Mouse (Mus musculus): Measurements from ENCODE around the gene Zmynd15. TPM values are rescaled to one million over a fixed set of nuclear protein-coding genes. Genes with fewer than 3 reads are reported as not detected.

Gene Zmynd15
- total RNA-seq (2021): 1 to 10 TPM; 1.3 to 2.9 TPM
- polyA plus RNA-seq (2012; rRNA removed): 3.2 and 3.8 TPM in 2 replicates
- long read RNA-seq, partial matches to known transcripts: 3 of 3 reads
- long read RNA-seq, other reads (novel, unspliced or antisense): 0 of 3 reads

DNA sequence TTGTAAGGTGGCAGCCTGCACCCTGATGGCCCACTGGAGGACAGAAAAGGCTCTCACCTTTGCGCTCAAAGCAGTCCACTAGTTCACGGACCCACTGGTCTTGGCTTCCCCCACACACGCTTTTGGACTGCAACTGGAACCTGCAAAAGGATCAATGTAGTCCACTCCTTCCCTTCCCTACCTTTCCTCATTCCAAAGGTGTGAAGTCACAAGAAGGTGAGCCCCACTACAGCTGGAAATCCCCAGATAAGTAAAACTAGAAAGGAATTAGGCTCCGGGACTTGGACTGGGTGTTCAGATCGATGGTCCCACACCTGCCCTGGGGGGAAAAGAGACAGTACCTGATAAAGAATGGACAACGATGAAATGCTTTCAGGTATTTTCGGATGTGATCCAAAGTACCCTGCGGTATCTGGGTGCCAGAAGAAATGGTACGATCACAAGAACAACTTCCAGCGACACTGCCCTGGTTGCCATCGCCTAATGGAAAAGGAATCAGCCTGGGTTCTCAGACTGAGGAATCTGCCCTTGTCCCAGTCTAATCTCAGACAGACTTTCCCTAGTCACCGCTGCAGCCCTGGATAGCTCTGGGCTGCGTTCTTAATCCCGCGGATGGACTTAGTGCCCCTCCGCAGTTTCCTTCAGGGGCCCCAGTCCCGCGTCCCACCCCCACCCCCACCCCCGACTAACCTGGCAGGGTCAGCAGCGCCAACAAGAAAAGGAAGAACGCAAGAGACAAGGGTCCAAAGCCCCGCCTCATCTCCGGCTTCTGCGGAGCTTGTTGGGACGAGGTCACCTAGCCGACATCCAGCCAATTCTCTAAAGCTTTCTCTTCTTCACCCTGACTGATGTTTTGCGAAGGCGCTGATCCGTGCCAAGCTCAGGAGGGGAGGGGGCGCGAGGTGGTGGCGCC lies at the start of gene Zmynd15:
TSS of gene Zmynd15 (plus strand) at position 746 of the 913 bp plus-strand sequence.
- 12% methylated on average over 32 of the region's 32 CpGs for WGBS
- H3K79me2 ChIP-seq (replicated peaks; ENCODE audit: control insufficient read depth, insufficient read depth, low read length): no peaks in the 10 kb centered on the region
- no peak for DNase-seq

DNA sequence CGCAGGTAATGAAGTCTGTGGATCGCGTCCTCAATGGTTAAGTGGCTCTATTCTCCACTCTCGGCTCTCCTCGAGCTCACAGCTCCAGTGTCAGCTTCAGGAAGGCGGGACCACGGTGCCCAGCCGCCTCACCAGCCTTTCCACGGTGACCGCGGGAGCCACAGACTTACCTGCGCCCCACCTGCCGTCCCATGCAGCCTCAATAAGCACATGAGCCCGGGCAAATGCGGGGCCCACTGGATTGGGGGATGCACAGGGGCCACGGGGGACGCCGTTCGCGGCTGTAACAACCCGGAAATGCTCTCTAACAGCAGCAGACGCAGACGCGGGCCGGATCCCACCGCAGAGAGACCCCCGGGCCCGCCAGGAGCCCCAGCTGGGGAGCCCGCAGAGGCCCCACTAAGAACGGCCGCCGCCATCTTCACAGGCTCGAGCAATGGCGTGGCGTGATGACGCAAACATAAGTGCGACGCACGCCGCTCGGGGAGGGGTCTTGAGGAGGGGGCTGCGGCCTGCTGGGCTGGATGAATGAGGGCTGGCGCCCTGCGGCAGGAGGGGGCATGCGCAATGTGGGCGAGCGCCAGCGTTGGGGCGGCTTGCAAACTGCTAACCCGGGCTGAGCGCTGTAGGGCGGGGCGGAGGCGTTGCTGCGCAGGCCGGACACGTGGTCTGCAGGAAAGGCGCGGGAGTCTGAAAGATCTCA lies 49.5 kb upstream of the Zmynd15 start, which contains the start of gene Pelp1:
TSS of gene Pelp1 (minus strand) at position 438 of the 703 bp plus-strand sequence.
- intact Hi-C loops (cut with DNase I): loop anchor here (5.0 kb wide), 1 partner anchor 198 kb away; no protein-coding TSS in a partner anchor
- WGBS: 1% methylated on average over 59 of the region's 59 CpGs
- no peak for TF ChIP-seq CTCF (IDR thresholded peaks at IDR 0.05)
- 0 out of 2 replicates have a peak, but pooled peaks have one; percentile 8 for TF ChIP-seq EP300 (IDR thresholded peaks at IDR 0.05; ENCODE audit: insufficient read depth, low read depth, low read length)
- peak; percentile 61; the same call in 1 of the 2 replicates for TF ChIP-seq POLR2A (IDR thresholded peaks at IDR 0.05; ENCODE audit: insufficient read depth, low read depth, low read length)

More for the DNA sequence above, at the start of gene Zmynd15:
- intact Hi-C loops (cut with DNase I): loop anchor here (10.0 kb wide), 1 partner anchor 146 kb away; no protein-coding TSS in a partner anchor
- TF ChIP-seq POLR2A (IDR thresholded peaks at IDR 0.05; ENCODE audit: insufficient read depth, low read depth, low read length) (no peak), EP300 (IDR thresholded peaks at IDR 0.05; ENCODE audit: insufficient read depth, low read depth, low read length) (no peak)
- H3K36me3 ChIP-seq (ENCODE audit: control insufficient read depth, insufficient read depth, low read length): no peaks in the 10 kb centered on the region
- peak within 1 kb of the TSS; percentile 84 for H3K27ac ChIP-seq
- no peaks in the 10 kb centered on the region for H3K27me3 ChIP-seq (ENCODE audit: control insufficient read depth, insufficient read depth, low read length)
- H3K4me1 ChIP-seq (ENCODE audit: control insufficient read depth, insufficient read depth, low read length): peaks cover 4% of the 10 kb centered on the region
- peak within 1 kb of the TSS; percentile 79 for H3K9ac ChIP-seq (ENCODE audit: low read depth, low read length)
- peak within 1 kb of the TSS; percentile 67 for H3K4me3 ChIP-seq

DNA sequence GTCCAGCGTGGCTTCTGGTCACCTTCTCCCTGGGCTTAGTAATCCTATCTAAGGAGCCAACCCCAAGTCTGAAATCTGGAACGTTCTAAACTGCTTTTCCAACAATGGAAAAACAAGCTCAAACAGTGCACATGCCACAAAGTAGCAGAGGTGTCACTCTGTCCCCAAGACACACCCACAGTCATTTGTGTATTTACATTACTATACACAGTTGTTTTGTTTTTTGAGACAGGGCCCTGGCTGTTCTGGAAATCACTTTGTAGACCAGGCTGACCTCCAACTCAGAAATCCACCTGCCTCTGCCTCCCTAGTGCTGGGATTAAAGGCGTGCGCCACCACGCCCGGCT lies 49.0 kb upstream of the Zmynd15 start:
- Histone ChIP-seq H3K79me2 (replicated peaks; ENCODE audit: control insufficient read depth, insufficient read depth, low read length) (peaks cover 5% of the 10 kb centered on the region), H3K4me1 (ENCODE audit: control insufficient read depth, insufficient read depth, low read length) (no peaks in the 10 kb centered on the region; the same call in 1 of the 2 replicates), H3K4me3 (peak overlapping the region; percentile 96), H3K36me3 (ENCODE audit: control insufficient read depth, insufficient read depth, low read length) (no peaks in the 10 kb centered on the region; the same call in 1 of the 2 replicates), H3K27me3 (ENCODE audit: control insufficient read depth, insufficient read depth, low read length) (no peaks in the 10 kb centered on the region), H3K9ac (ENCODE audit: low read depth, low read length) (peak overlapping the region; percentile 72; the same call in 1 of the 2 replicates), H3K27ac (peak overlapping the region; percentile 89)
- DNase-seq: no peak
- intact Hi-C loops (cut with DNase I): loop anchor here (5.0 kb wide), 1 partner anchor 197 kb away; no protein-coding TSS in a partner anchor
- TF ChIP-seq CTCF (IDR thresholded peaks at IDR 0.05) (no peak), EP300 (IDR thresholded peaks at IDR 0.05; ENCODE audit: insufficient read depth, low read depth, low read length) (0 out of 2 replicates have a peak, but pooled peaks have one; percentile 6)
- WGBS: 61% methylated on average over 6 of the region's 6 CpGs

More for the DNA sequence above, 49.5 kb upstream of the Zmynd15 start, which contains the start of gene Pelp1:
- H3K27ac ChIP-seq: peak within 1 kb of the TSS; percentile 89
- H3K79me2 ChIP-seq (replicated peaks; ENCODE audit: control insufficient read depth, insufficient read depth, low read length): peaks cover 5% of the 10 kb centered on the region
- H3K4me1 ChIP-seq (ENCODE audit: control insufficient read depth, insufficient read depth, low read length): no peaks in the 10 kb centered on the region; the same call in 1 of the 2 replicates
- no peaks in the 10 kb centered on the region for H3K27me3 ChIP-seq (ENCODE audit: control insufficient read depth, insufficient read depth, low read length)
- H3K9ac ChIP-seq (ENCODE audit: low read depth, low read length): peak within 1 kb of the TSS; percentile 72
- H3K36me3 ChIP-seq (ENCODE audit: control insufficient read depth, insufficient read depth, low read length): no peaks in the 10 kb centered on the region; the same call in 1 of the 2 replicates
- peak within 1 kb of the TSS; percentile 96 for H3K4me3 ChIP-seq
- DNase-seq: peak; percentile 90 to 91

DNA sequence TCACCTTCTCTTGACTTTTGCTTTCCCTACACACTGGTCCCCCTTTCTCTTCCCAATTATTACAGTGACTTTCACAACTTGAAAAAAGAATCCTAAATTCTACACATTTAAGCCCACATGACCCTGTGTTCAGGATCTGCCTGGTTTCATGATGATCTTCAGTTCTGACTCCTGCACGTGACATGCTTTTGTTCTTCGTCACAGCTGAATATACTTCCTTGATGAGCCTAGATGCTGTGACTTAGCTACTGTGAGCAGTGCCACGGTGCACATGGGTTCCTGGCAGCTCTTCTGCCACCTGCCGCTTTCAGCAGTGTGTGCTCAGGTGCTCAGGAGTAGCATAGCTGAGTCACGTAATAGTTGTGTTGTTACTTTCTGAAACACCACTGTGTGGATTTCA lies 46.6 kb upstream of the Zmynd15 start:
- DNase-seq: no peak
- H3K4me3 ChIP-seq: no peak overlapping the region
- H3K36me3 ChIP-seq (ENCODE audit: control insufficient read depth, insufficient read depth, low read length): no peaks in the 10 kb centered on the region; the same call in 1 of the 2 replicates
- H3K9ac ChIP-seq (ENCODE audit: low read depth, low read length): no peak overlapping the region
- WGBS: 66% methylated on average over 5 of the region's 5 CpGs
- H3K79me2 ChIP-seq (replicated peaks; ENCODE audit: control insufficient read depth, insufficient read depth, low read length): peaks cover 5% of the 10 kb centered on the region
- H3K27ac ChIP-seq: no peak overlapping the region
- TF ChIP-seq CTCF (IDR thresholded peaks at IDR 0.05) (no peak), EP300 (IDR thresholded peaks at IDR 0.05; ENCODE audit: insufficient read depth, low read depth, low read length) (no peak), POLR2A (IDR thresholded peaks at IDR 0.05; ENCODE audit: insufficient read depth, low read depth, low read length) (no peak)
- no peaks in the 10 kb centered on the region; the same call in 1 of the 2 replicates for H3K4me1 ChIP-seq (ENCODE audit: control insufficient read depth, insufficient read depth, low read length)
- no peaks in the 10 kb centered on the region for H3K27me3 ChIP-seq (ENCODE audit: control insufficient read depth, insufficient read depth, low read length)
- intact Hi-C loops (cut with DNase I): loop anchor here (5.0 kb wide), 1 partner anchor 195 kb away; no protein-coding TSS in a partner anchor

DNA sequence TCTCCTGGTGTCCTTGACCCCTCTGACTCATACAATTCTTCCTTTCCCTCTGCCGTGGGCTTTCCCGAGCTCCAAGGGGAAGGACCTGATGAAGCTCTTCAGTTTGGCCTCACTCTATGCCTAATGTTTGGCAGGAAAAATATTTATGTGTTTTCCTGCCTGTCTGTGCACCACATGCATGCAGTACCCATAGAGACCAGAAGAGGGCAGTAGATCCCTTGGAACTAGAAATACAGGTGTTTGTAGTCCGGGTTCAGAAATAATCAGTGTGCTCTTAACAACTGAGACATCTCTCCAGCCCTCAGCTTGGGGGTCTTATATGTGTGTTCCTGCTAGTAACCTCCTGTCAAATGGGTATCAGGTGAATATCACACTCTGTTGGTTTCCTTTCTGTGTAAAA lies 45.3 kb upstream of the Zmynd15 start:
- Histone ChIP-seq H3K9ac (ENCODE audit: low read depth, low read length) (no peak overlapping the region), H3K27me3 (ENCODE audit: control insufficient read depth, insufficient read depth, low read length) (no peaks in the 10 kb centered on the region), H3K27ac (no peak overlapping the region), H3K4me3 (no peak overlapping the region), H3K4me1 (ENCODE audit: control insufficient read depth, insufficient read depth, low read length) (no peaks in the 10 kb centered on the region), H3K79me2 (replicated peaks; ENCODE audit: control insufficient read depth, insufficient read depth, low read length) (peaks cover 5% of the 10 kb centered on the region), H3K36me3 (ENCODE audit: control insufficient read depth, insufficient read depth, low read length) (no peaks in the 10 kb centered on the region; the same call in 1 of the 2 replicates)
- 7% methylated on average over 3 of the region's 3 CpGs for WGBS
- intact Hi-C loops (cut with DNase I): loop anchor here (1.0 to 5.0 kb wide), 2 partner anchors 92 to 193 kb away; no protein-coding TSS in a partner anchor
- no peak for TF ChIP-seq EP300 (IDR thresholded peaks at IDR 0.05; ENCODE audit: insufficient read depth, low read depth, low read length)
- TF ChIP-seq POLR2A (IDR thresholded peaks at IDR 0.05; ENCODE audit: insufficient read depth, low read depth, low read length): no peak
- no peak; the same call in 1 of the 2 replicates for TF ChIP-seq CTCF (IDR thresholded peaks at IDR 0.05)
- peak; percentile 45 to 68 for DNase-seq
